Mouse (Mus musculus) kidney, adult 2 months (tissue): Measurements from ENCODE around the gene Dpy19l3.

Source experiments
- CTCF ChIP-seq: fragments of 200-500 bp; conservative IDR thresholded peaks from 2 replicates; pipeline ENCODE4 v1.5.1; 2011; ENCODE audit warnings: low read depth, mild to moderate bottlenecking, control low read depth, low read length, moderate library complexity, mixed read lengths; ENCODE audit not compliant: insufficient read depth, insufficient read length
- POLR2A ChIP-seq: fragments of 200-500 bp; IDR thresholded peaks from one replicate; pipeline ENCODE4 v1.6.1; 2011; ENCODE audit warnings: low read depth, low read length, control low read depth

DNA sequence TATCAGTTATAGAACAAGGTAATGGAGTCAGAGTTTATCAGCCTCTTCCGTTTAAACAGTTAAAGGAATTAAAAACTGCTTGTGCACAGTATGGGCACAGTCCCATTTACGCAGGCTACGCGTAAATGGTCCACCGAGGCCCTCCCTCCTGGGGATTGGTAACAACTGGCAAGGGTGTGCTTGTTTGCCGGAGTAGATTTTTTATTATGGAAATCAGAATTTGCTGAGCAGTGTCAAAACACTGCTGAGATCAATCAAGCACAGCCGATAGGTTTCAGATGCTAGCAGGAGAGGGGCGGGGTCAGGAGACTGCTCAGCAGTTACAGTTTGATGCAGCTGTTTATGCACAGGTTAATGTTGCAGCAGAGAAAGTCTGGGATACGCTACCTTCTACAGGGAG, 66.0 kb downstream of the Dpy19l3 start:
- TF ChIP-seq POLR2A (no peak), CTCF (no peak)
